Mouse (Mus musculus) stomach, postnatal 0 days (tissue): ENCODE results near the gene Carmil1. TPM values are rescaled to one million over a fixed set of nuclear protein-coding genes. Genes with fewer than 3 reads are reported as not detected.

Source experiments
- ATAC-seq: fragments of 200-750 bp; cut with Nextera tagmentation; 2 replicates; pipeline ENCODE4 v1.8.0; 2017; ENCODE audit not compliant: low FRiP score, low TSS enrichment
- DNase-seq: peaks from one replicate; pipeline ENCODE4 v3.0.0-alpha.2; 2016; ENCODE audit warnings: low spot score
- H3K27ac ChIP-seq: fragments of 300-500 bp; sonication (generic); replicated peaks from 2 replicates; pipeline ENCODE4 v1.5.1; 2014; ENCODE audit warnings: mild to moderate bottlenecking, control low read depth
- H3K27me3 ChIP-seq: fragments of 300-500 bp; sonication (generic); 2 replicates; pipeline ENCODE4 v1.6.1; 2014; ENCODE audit warnings: low read length; ENCODE audit not compliant: control insufficient read depth, insufficient read depth
- H3K36me3 ChIP-seq: fragments of 300-500 bp; sonication (generic); 2 replicates; pipeline ENCODE4 v1.6.1; 2014; ENCODE audit warnings: low read length, mixed read lengths; ENCODE audit not compliant: control insufficient read depth, insufficient read depth
- H3K4me1 ChIP-seq: fragments of 300-500 bp; sonication (generic); replicated peaks from 2 replicates; pipeline ENCODE4 v1.6.1; 2014; ENCODE audit warnings: antibody characterized with exemption; ENCODE audit not compliant: control insufficient read depth, insufficient read depth
- H3K4me2 ChIP-seq: fragments of 300-500 bp; sonication (generic); replicated peaks from 2 replicates; pipeline ENCODE4 v1.6.1; 2014; ENCODE audit warnings: low read depth, mild to moderate bottlenecking, control low read depth, moderate library complexity
- H3K4me3 ChIP-seq: fragments of 300-500 bp; sonication (generic); 2 replicates; pipeline ENCODE4 v1.5.1; 2014; ENCODE audit warnings: low read depth, low read length, control low read depth
- H3K9ac ChIP-seq: fragments of 300-500 bp; sonication (generic); 2 replicates; pipeline ENCODE4 v1.6.1; 2014; ENCODE audit warnings: mild to moderate bottlenecking, low read length, control low read depth, mixed read lengths
- H3K9me3 ChIP-seq: fragments of 300-500 bp; sonication (generic); 2 replicates; pipeline ENCODE4 v1.6.1; 2016; ENCODE audit warnings: low read length; ENCODE audit not compliant: control insufficient read depth
- CTCF ChIP-seq: IDR thresholded peaks from 2 replicates; pipeline ENCODE4 v1.5.1; 2016; ENCODE audit warnings: antibody characterized with exemption, low read depth, mild to moderate bottlenecking, moderate library complexity
- EP300 ChIP-seq: optimal IDR thresholded peaks from 2 replicates; pipeline ENCODE3; 2016; ENCODE audit warnings: antibody characterized with exemption
- WGBS: fragments of 180-500 bp; shearing (Covaris S2); extraction: QIAGEN DNeasy Blood & Tissue Kit; methylation state at CpG from one replicate; pipeline ENCODE4 v1.1.7; 2014; 5-methylcytosine and 5-hydroxymethylcytosine counted together
- polyA plus RNA-seq: library from polyadenylated mRNA; unstranded; fragments of >200 nt; fragmentation: Nextera tagmentation; extraction: Ambion mirVana; gene quantifications from 2 replicates; pipeline ENCODE4 v1.2.1, GENCODE M21; 2015

Carmil1 gene
- polyA plus RNA-seq, 1 experiment from 2014 or later = 17.8 TPM

GRCm38 (mm10) chr13:24318618-24319017, 38.0 kb upstream of the Carmil1 start:
- H3K4me1 ChIP-seq = no peaks in the 10 kb centered on the region
- 11% methylated on average over 4 of the region's 4 CpGs for WGBS
- H3K36me3 ChIP-seq = no peaks in the 10 kb centered on the region
- DNase-seq (peak; percentile 45), ATAC-seq (no peak)
- H3K27ac ChIP-seq = no peak overlapping the region
- TF ChIP-seq EP300 (no peak), CTCF (peak; percentile 81)
- no peak overlapping the region for H3K9ac ChIP-seq
- no peaks in the 10 kb centered on the region for H3K9me3 ChIP-seq
- no peak overlapping the region for H3K4me2 ChIP-seq
- H3K27me3 ChIP-seq = no peaks in the 10 kb centered on the region
- H3K4me3 ChIP-seq = no peak overlapping the region

- Histone ChIP-seq H3K36me3 (no peaks in the 10 kb centered on the region), H3K9me3 (no peaks in the 10 kb centered on the region), H3K4me2 (no peak overlapping the region), H3K27me3 (no peaks in the 10 kb centered on the region), H3K4me3 (no peak overlapping the region), H3K4me1 (no peaks in the 10 kb centered on the region), H3K27ac (no peak overlapping the region), H3K9ac (no peak overlapping the region)
- 59% methylated on average over 3 of the region's 3 CpGs for WGBS
- no peak for DNase-seq
- peak; percentile 30 for TF ChIP-seq CTCF
- no peak for TF ChIP-seq EP300
- no peak for ATAC-seq
Measured at GRCm38 (mm10) chr13:24316563-24316962, 36.0 kb upstream of the Carmil1 start.

GRCm38 (mm10) chr13:24311011-24311940, 30.7 kb upstream of the Carmil1 start:
- H3K27me3 ChIP-seq = no peaks in the 10 kb centered on the region
- no peak overlapping the region for H3K27ac ChIP-seq
- H3K36me3 ChIP-seq = no peaks in the 10 kb centered on the region
- TF ChIP-seq CTCF = no peak
- no peak for TF ChIP-seq EP300
- no peak overlapping the region for H3K9ac ChIP-seq
- ATAC-seq = no peak
- DNase-seq = no peak
- WGBS = 85% methylated on average over 8 of the region's 8 CpGs
- H3K9me3 ChIP-seq = no peaks in the 10 kb centered on the region
- no peaks in the 10 kb centered on the region for H3K4me1 ChIP-seq
- H3K4me3 ChIP-seq = no peak overlapping the region
- no peak overlapping the region for H3K4me2 ChIP-seq

GRCm38 (mm10) chr13:24306248-24306647, 25.7 kb upstream of the Carmil1 start:
- WGBS = 46% methylated on average over 4 of the region's 4 CpGs
- H3K4me1 ChIP-seq = no peaks in the 10 kb centered on the region
- H3K27me3 ChIP-seq = no peaks in the 10 kb centered on the region
- H3K9me3 ChIP-seq = no peaks in the 10 kb centered on the region
- H3K27ac ChIP-seq = no peak overlapping the region
- no peak overlapping the region for H3K4me3 ChIP-seq
- no peak for DNase-seq
- no peak overlapping the region for H3K9ac ChIP-seq
- no peaks in the 10 kb centered on the region for H3K36me3 ChIP-seq
- ATAC-seq = no peak
- H3K4me2 ChIP-seq = no peak overlapping the region
- TF ChIP-seq EP300 = no peak
- TF ChIP-seq CTCF = peak; percentile 42

GRCm38 (mm10) chr13:24305486-24305885, 24.9 kb upstream of the Carmil1 start:
- WGBS = 74% methylated on average over 4 of the region's 4 CpGs
- H3K9ac ChIP-seq = no peak overlapping the region
- ATAC-seq = no peak
- no peak for DNase-seq
- H3K4me3 ChIP-seq = no peak overlapping the region
- TF ChIP-seq CTCF (no peak), EP300 (no peak)
- no peak overlapping the region for H3K27ac ChIP-seq
- H3K27me3 ChIP-seq = no peaks in the 10 kb centered on the region
- H3K4me2 ChIP-seq = no peak overlapping the region
- H3K9me3 ChIP-seq = no peaks in the 10 kb centered on the region
- H3K36me3 ChIP-seq = no peaks in the 10 kb centered on the region
- H3K4me1 ChIP-seq = no peaks in the 10 kb centered on the region

GRCm38 (mm10) chr13:24297252-24297651, 16.7 kb upstream of the Carmil1 start:
- DNase-seq (peak; percentile 36), ATAC-seq (no peak)
- no peaks in the 10 kb centered on the region for H3K9me3 ChIP-seq
- H3K27me3 ChIP-seq = no peaks in the 10 kb centered on the region
- H3K9ac ChIP-seq = no peak overlapping the region
- TF ChIP-seq EP300 = no peak
- peak; percentile 93 for TF ChIP-seq CTCF
- H3K4me2 ChIP-seq = no peak overlapping the region
- H3K4me3 ChIP-seq = no peak overlapping the region
- no peak overlapping the region for H3K27ac ChIP-seq
- no peaks in the 10 kb centered on the region for H3K4me1 ChIP-seq
- no peaks in the 10 kb centered on the region for H3K36me3 ChIP-seq
- WGBS = 11% methylated on average over 4 of the region's 4 CpGs
